Mouse (Mus musculus) testis, postnatal 10 days (tissue): Measurements from ENCODE around the gene Erbb4.

Source experiments
- DNase-seq: peaks from one replicate; pipeline ENCODE4 v3.0.0; 2021; ENCODE audit warnings: low spot score

Erbb4 gene

GRCm38 (mm10) chr1:69107485-69108158 is at the start of gene Erbb4:
Gene Erbb4, minus strand, starts transcription at chr1:69108059.
- peak; percentile 69 for DNase-seq

- DNase-seq, result no peak
Measured at GRCm38 (mm10) chr1:69157346-69157745, 49.5 kb upstream of the Erbb4 start.

GRCm38 (mm10) chr1:69141341-69141740 is 33.5 kb upstream of the Erbb4 start:
- DNase-seq, result no peak

- no peak for DNase-seq
Measured at GRCm38 (mm10) chr1:69139519-69139868, 31.6 kb upstream of the Erbb4 start.

- peak; percentile 54 for DNase-seq
Measured at GRCm38 (mm10) chr1:69138856-69139518, 31.1 kb upstream of the Erbb4 start.

GRCm38 (mm10) chr1:69124147-69124848 is 16.4 kb upstream of the Erbb4 start:
- DNase-seq, result no peak

- DNase-seq, result peak; percentile 37
Measured at GRCm38 (mm10) chr1:69118249-69118938, 10.5 kb upstream of the Erbb4 start.

GRCm38 (mm10) chr1:69108159-69108925 is 483 bp upstream of the Erbb4 start:
- DNase-seq, result peak; percentile 81

- peak; percentile 67 for DNase-seq
Measured at GRCm38 (mm10) chr1:69106937-69107461, 860 bp downstream of the Erbb4 start.

- DNase-seq, result peak; percentile 60
Measured at GRCm38 (mm10) chr1:69106322-69106761, 1.5 kb downstream of the Erbb4 start.

GRCm38 (mm10) chr1:69105493-69106321 is 2.2 kb downstream of the Erbb4 start:
- DNase-seq, result peak; percentile 72

- peak; percentile 37 for DNase-seq
Measured at GRCm38 (mm10) chr1:69105096-69105492, 2.8 kb downstream of the Erbb4 start.

- DNase-seq, result no peak
Measured at GRCm38 (mm10) chr1:69103211-69103706, 4.6 kb downstream of the Erbb4 start.

GRCm38 (mm10) chr1:69101670-69102069 is 6.2 kb downstream of the Erbb4 start:
- no peak for DNase-seq

- no peak for DNase-seq
Measured at GRCm38 (mm10) chr1:69093052-69093451, 14.8 kb downstream of the Erbb4 start.

- DNase-seq, result no peak
Measured at GRCm38 (mm10) chr1:69089331-69089730, 18.5 kb downstream of the Erbb4 start.

- no peak for DNase-seq
Measured at GRCm38 (mm10) chr1:69085753-69086152, 22.1 kb downstream of the Erbb4 start.

- no peak for DNase-seq
Measured at GRCm38 (mm10) chr1:69048918-69049317, 58.9 kb downstream of the Erbb4 start.

- DNase-seq, result no peak
Measured at GRCm38 (mm10) chr1:69046228-69046978, 61.5 kb downstream of the Erbb4 start.

- DNase-seq, result no peak
Measured at GRCm38 (mm10) chr1:69027816-69028215, 80.0 kb downstream of the Erbb4 start.
